Mouse (Mus musculus) MEL (cell line): ENCODE measurements around the gene Gstp1. TPM values are rescaled to one million over a fixed set of nuclear protein-coding genes. Genes with fewer than 3 reads are reported as not detected.

Experiments
- DNase-seq: peaks from one replicate; pipeline ENCODE4 v3.0.0; 2011; ENCODE audit warnings: low read depth, low spot score
- H3K27ac ChIP-seq: 2 replicates; pipeline ENCODE4 v1.5.1; 2012; ENCODE audit warnings: low read depth, mild to moderate bottlenecking, control low read depth, low read length, moderate library complexity; ENCODE audit not compliant: control insufficient read depth
- H3K27me3 ChIP-seq, 2 experiments: fragments of 150-350 bp in 1 of 2; sonication (generic) in 1 of 2; 2 replicates each; pipeline ENCODE4 v1.6.1; 2012; ENCODE audit warnings: low read length in 2 of 2, mild to moderate bottlenecking in 2 of 2, improper control_type of control experiment in 1 of 2, moderate library complexity in 1 of 2; ENCODE audit not compliant: insufficient read depth in 2 of 2, control insufficient read depth in 1 of 2
- H3K36me3 ChIP-seq, 2 experiments: 2 replicates each; pipeline ENCODE4 v1.6.1; 2012 to 2014; ENCODE audit warnings: low read length in 2 of 2, improper control_type of control experiment in 1 of 2, inconsistent platforms in 1 of 2, mild to moderate bottlenecking in 1 of 2; ENCODE audit not compliant: insufficient read depth in 2 of 2, control insufficient read depth in 1 of 2
- H3K4me1 ChIP-seq, 2 experiments: fragments of 150-350 bp in 1 of 2; sonication (generic) in 1 of 2; 2 replicates each; pipeline ENCODE4 v1.6.1; 2012; ENCODE audit warnings: low read length in 2 of 2, improper control_type of control experiment in 1 of 2, mild to moderate bottlenecking in 1 of 2; ENCODE audit not compliant: insufficient read depth in 2 of 2, control insufficient read depth in 1 of 2
- H3K4me3 ChIP-seq, 2 experiments: fragments of 150-350 bp in 1 of 2; sonication (generic) in 1 of 2; 2 replicates each; pipeline ENCODE4 v1.5.1; 2012; ENCODE audit warnings: low read depth in 2 of 2, low read length in 2 of 2, mild to moderate bottlenecking in 2 of 2, moderate library complexity in 2 of 2, control low read depth in 1 of 2, improper control_type of control experiment in 1 of 2; ENCODE audit not compliant: control insufficient read depth in 1 of 2, insufficient read depth in 1 of 2
- H3K79me2 ChIP-seq: 2 replicates; pipeline ENCODE4 v1.6.1; 2012; ENCODE audit warnings: mild to moderate bottlenecking, low read length, moderate library complexity; ENCODE audit not compliant: control insufficient read depth, poor library complexity, insufficient read depth
- H3K9ac ChIP-seq: 2 replicates; pipeline ENCODE4 v1.6.1; 2012; ENCODE audit warnings: low read depth, mild to moderate bottlenecking, control low read depth, low read length, moderate library complexity; ENCODE audit not compliant: control insufficient read depth, poor library complexity, severe bottlenecking
- H3K9me3 ChIP-seq: fragments of 150-350 bp; sonication (generic); replicated peaks from 2 replicates; pipeline ENCODE4 v1.6.1; 2012; ENCODE audit warnings: mild to moderate bottlenecking, low read length, improper control_type of control experiment, moderate library complexity; ENCODE audit not compliant: insufficient read depth
- CHD1 ChIP-seq: IDR thresholded peaks from 2 replicates; pipeline ENCODE4 v1.6.1; 2012; ENCODE audit warnings: low read depth, mild to moderate bottlenecking, inconsistent platforms, low read length, improper control_type of control experiment
- CHD2 ChIP-seq: IDR thresholded peaks from 2 replicates; pipeline ENCODE4 v1.6.1; 2011; ENCODE audit warnings: low read length, improper control_type of control experiment
- ETS1 ChIP-seq: IDR thresholded peaks from 2 replicates; pipeline ENCODE4 v1.6.1; 2012; ENCODE audit warnings: low read depth, mild to moderate bottlenecking, inconsistent platforms, low read length, improper control_type of control experiment, moderate library complexity
- GABPA ChIP-seq: IDR thresholded peaks from 2 replicates; pipeline ENCODE4 v1.6.1; 2012; ENCODE audit warnings: low read depth, mild to moderate bottlenecking, inconsistent platforms, low read length, improper control_type of control experiment, moderate library complexity
- JUND ChIP-seq: IDR thresholded peaks from 2 replicates; pipeline ENCODE4 v1.6.1; 2011; ENCODE audit warnings: low read depth, mild to moderate bottlenecking, improper control_type of control experiment, low read length
- KAT2A ChIP-seq: conservative IDR thresholded peaks from 2 replicates; pipeline ENCODE4 v1.6.1; 2012; ENCODE audit warnings: low read depth, low read length, improper control_type of control experiment, inconsistent platforms
- MAZ ChIP-seq: IDR thresholded peaks from 2 replicates; pipeline ENCODE4 v1.6.1; 2012; ENCODE audit warnings: low read depth, mild to moderate bottlenecking, inconsistent platforms, low read length, improper control_type of control experiment
- MEF2A ChIP-seq: IDR thresholded peaks from 2 replicates; pipeline ENCODE4 v1.6.1; 2014; ENCODE audit warnings: low read depth, mild to moderate bottlenecking, inconsistent platforms, low read length, improper control_type of control experiment; ENCODE audit not compliant: poor library complexity, insufficient replicate concordance, severe bottlenecking; ENCODE audit errors: extremely low read depth
- MYB ChIP-seq: IDR thresholded peaks from 2 replicates; pipeline ENCODE4 v1.6.1; 2011; ENCODE audit warnings: mild to moderate bottlenecking, low read depth, low read length, improper control_type of control experiment
- MYC ChIP-seq: IDR thresholded peaks from 2 replicates; pipeline ENCODE4 v1.6.1; 2011; ENCODE audit warnings: low read depth, mild to moderate bottlenecking, low read length, improper control_type of control experiment, moderate library complexity
- NRF1 ChIP-seq: IDR thresholded peaks from 2 replicates; pipeline ENCODE4 v1.6.1; 2014; ENCODE audit warnings: low read depth, mild to moderate bottlenecking, inconsistent platforms, low read length, improper control_type of control experiment, moderate library complexity; ENCODE audit not compliant: poor library complexity, insufficient read depth, severe bottlenecking
- POLR2A ChIP-seq, 2 experiments: IDR thresholded peaks; 2 replicates each; pipeline ENCODE4 v1.6.1; 2011 to 2012; ENCODE audit warnings: low read length in 2 of 2, mild to moderate bottlenecking in 2 of 2, control low read depth in 1 of 2, improper control_type of control experiment in 1 of 2, low read depth in 1 of 2, moderate library complexity in 1 of 2; ENCODE audit not compliant: control insufficient read depth in 1 of 2, insufficient read depth in 1 of 2, poor library complexity in 1 of 2
- POLR2AphosphoS2 ChIP-seq: IDR thresholded peaks from 2 replicates; pipeline ENCODE4 v1.6.1; 2011; ENCODE audit warnings: low read length, improper control_type of control experiment
- RAD21 ChIP-seq: IDR thresholded peaks from 2 replicates; pipeline ENCODE4 v1.6.1; 2011; ENCODE audit warnings: mild to moderate bottlenecking, low read depth, low read length, improper control_type of control experiment
- TAL1 ChIP-seq: IDR thresholded peaks from 2 replicates; pipeline ENCODE4 v1.6.1; 2012; ENCODE audit warnings: mild to moderate bottlenecking, inconsistent platforms, low read length, moderate library complexity, mixed read lengths
- TBP ChIP-seq: IDR thresholded peaks from 2 replicates; pipeline ENCODE4 v1.8.0; 2011; ENCODE audit warnings: low read depth, low read length, improper control_type of control experiment
- TCF12 ChIP-seq: IDR thresholded peaks from 2 replicates; pipeline ENCODE4 v1.6.1; 2014; ENCODE audit warnings: low read depth, mild to moderate bottlenecking, inconsistent platforms, low read length, improper control_type of control experiment, moderate library complexity
- UBTF ChIP-seq: IDR thresholded peaks from 2 replicates; pipeline ENCODE4 v1.6.1; 2012; ENCODE audit warnings: low read depth, mild to moderate bottlenecking, inconsistent platforms, low read length, improper control_type of control experiment, moderate library complexity, borderline replicate concordance; ENCODE audit not compliant: insufficient read depth
- USF2 ChIP-seq, 2 experiments: IDR thresholded peaks; 2 replicates each; pipeline ENCODE4 v1.6.1; 2011 to 2012; ENCODE audit warnings: improper control_type of control experiment in 2 of 2, low read length in 2 of 2, borderline replicate concordance in 1 of 2, inconsistent platforms in 1 of 2, low read depth in 1 of 2, mild to moderate bottlenecking in 1 of 2; ENCODE audit not compliant: insufficient read depth in 1 of 2
- ZC3H11A ChIP-seq: IDR thresholded peaks from 2 replicates; pipeline ENCODE4 v1.6.1; 2012; ENCODE audit warnings: low read depth, mild to moderate bottlenecking, inconsistent platforms, low read length, improper control_type of control experiment
- ZKSCAN1 ChIP-seq: IDR thresholded peaks from 2 replicates; pipeline ENCODE4 v1.6.1; 2012; ENCODE audit warnings: low read depth, mild to moderate bottlenecking, inconsistent platforms, low read length, improper control_type of control experiment, moderate library complexity
- polyA plus RNA-seq, 2 experiments: library from polyadenylated mRNA; stranded (reverse) in 1 of 2; unstranded in 1 of 2; fragments of >175 nt in 1 of 2; fragments of >200 nt in 1 of 2; gene quantifications; 2 replicates each; pipeline versions ENCODE4 v1.2.1 to v1.2.4; 2012; ENCODE audit warnings: low replicate concordance in 2 of 2, low read depth in 1 of 2; ENCODE audit not compliant: insufficient read length in 2 of 2, insufficient read depth in 1 of 2, missing spikeins in 1 of 2
- total RNA-seq: library from RNA; depleted of rRNA; stranded (reverse); fragments of 300-350 nt; gene quantifications from 2 replicates; pipeline ENCODE4 v1.2.3, GENCODE M21; 2012

The Gstp1 gene
- total and polyA plus RNA-seq, 3 experiments = 251 to 369 TPM; not detected in 1

DNA sequence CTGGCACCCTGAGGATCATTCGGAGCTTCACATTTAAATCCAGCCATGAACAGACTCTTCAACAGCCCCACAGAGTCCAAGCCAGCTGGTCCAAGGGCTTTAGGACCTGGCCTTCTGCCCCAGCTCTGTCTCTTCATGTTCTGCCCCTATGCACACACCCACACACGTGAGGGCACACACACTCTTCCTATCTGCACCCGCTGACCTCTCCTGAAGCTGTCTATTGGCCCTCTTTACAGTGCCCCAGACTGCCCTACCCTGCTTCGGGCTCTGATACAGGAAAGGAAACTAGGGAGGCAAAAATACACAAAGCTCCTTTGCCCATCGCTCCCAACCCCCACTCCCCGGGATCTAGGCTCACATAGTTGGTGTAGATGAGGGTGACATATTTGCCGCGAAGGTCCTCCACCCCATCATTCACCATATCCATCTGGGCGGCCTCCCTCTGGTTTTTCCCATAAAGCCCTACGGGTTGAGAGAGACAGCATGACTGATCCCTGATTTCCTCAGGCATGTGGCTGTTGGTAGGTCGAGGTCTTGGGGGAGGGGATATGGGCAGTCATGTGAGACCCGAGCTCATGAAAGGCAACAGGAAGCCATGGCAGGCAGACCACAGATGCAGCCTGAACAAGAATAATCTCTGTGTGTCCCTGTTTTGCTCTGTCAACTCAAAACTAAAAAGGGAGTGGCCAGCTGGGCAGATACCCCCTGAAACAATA lies 1.3 kb downstream of the Gstp1 start:
- no peak for DNase-seq
- no peak for TF ChIP-seq KAT2A
- no peak for TF ChIP-seq ETS1
- no peak for TF ChIP-seq JUND
- TF ChIP-seq MAZ = no peak
- TF ChIP-seq RAD21 = no peak
- TF ChIP-seq UBTF = no peak
- TF ChIP-seq GABPA = no peak
- TF ChIP-seq USF2 (IDR thresholded peaks at IDR 0.05; ENCODE audit: borderline replicate concordance in 1 of 2, insufficient read depth in 1 of 2, low read depth in 1 of 2, low read length in 2 of 2) = no peak
- TF ChIP-seq TBP = no peak
- TF ChIP-seq POLR2AphosphoS2 = no peak
- TF ChIP-seq CHD1 = no peak
- no peak for TF ChIP-seq ZKSCAN1
- TF ChIP-seq TAL1 = no peak
- TF ChIP-seq CHD2 = no peak
- no peak for TF ChIP-seq ZC3H11A
- no peak for TF ChIP-seq MEF2A
- TF ChIP-seq NRF1 = no peak
- Histone ChIP-seq H3K27me3 (no peaks in the 10 kb centered on the region), H3K79me2 (peaks cover 4% of the 10 kb centered on the region), H3K4me1 (peaks cover 0 to 8% of the 10 kb centered on the region in 2 experiments; a peak in 2 of 4 replicates), H3K9ac (no peak overlapping the region), H3K36me3 (peaks cover 0 to 5% of the 10 kb centered on the region in 2 experiments; a peak in 2 of 4 replicates), H3K27ac (no peak overlapping the region), H3K4me3 (no peak overlapping the region), H3K9me3 (no peaks in the 10 kb centered on the region)

DNA sequence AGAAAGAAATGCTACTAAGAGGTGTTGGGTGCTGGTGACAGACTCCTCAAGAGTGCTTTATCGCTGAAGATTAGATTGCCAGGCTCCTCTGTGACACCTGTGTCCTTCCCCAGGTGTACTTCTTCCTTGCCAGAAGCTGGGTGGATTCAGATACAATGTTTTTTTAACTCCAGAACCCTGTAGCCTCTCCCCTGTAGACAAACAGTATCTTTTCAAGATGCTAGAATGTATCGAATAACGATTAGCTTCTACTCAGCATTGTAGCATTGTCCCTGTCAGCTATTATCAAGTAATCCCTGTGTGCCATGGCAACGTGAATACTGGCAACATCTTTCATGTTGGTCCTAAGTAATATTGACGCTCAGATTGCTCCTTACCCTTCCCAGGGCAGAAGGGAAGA lies 4.0 kb downstream of the Gstp1 start:
- DNase-seq = no peak
- TF ChIP-seq RAD21 (no peak), USF2 (IDR thresholded peaks at IDR 0.05; ENCODE audit: borderline replicate concordance in 1 of 2, insufficient read depth in 1 of 2, low read depth in 1 of 2, low read length in 2 of 2) (no peak), TBP (no peak), TCF12 (no peak), ETS1 (no peak), MYB (no peak), MYC (no peak), POLR2A (IDR thresholded peaks at IDR 0.05; ENCODE audit: control insufficient read depth in 1 of 2, insufficient read depth in 1 of 2, low read depth in 1 of 2, low read length in 2 of 2, poor library complexity in 1 of 2) (no peak)
- Histone ChIP-seq H3K27ac (no peak overlapping the region), H3K9me3 (no peaks in the 10 kb centered on the region), H3K27me3 (no peaks in the 10 kb centered on the region), H3K36me3 (peaks cover 0 to 5% of the 10 kb centered on the region in 2 experiments; a peak in 2 of 4 replicates), H3K4me1 (peaks cover 0 to 8% of the 10 kb centered on the region in 2 experiments; a peak in 2 of 4 replicates), H3K4me3 (no peak overlapping the region), H3K9ac (no peak overlapping the region), H3K79me2 (peaks cover 4% of the 10 kb centered on the region)
